Mouse (Mus musculus) forebrain, embryonic 10.5 days (tissue): Measurements from ENCODE around the gene Bhmt. TPM values are rescaled to one million over a fixed set of nuclear protein-coding genes. Genes with fewer than 3 reads are reported as not detected.

Source experiments
- DNase-seq: peaks from one replicate; pipeline ENCODE4 v3.0.0-alpha.2; 2017; ENCODE audit warnings: low spot score; ENCODE audit errors: extremely low spot score
- H3K27ac ChIP-seq: fragments of 300-500 bp; sonication (generic); 2 replicates; pipeline ENCODE4 v1.5.1; 2016; ENCODE audit warnings: mild to moderate bottlenecking
- H3K27me3 ChIP-seq: fragments of 300-500 bp; sonication (generic); 2 replicates; pipeline ENCODE4 v1.6.1; 2016; ENCODE audit warnings: mild to moderate bottlenecking; ENCODE audit not compliant: poor library complexity, severe bottlenecking
- H3K36me3 ChIP-seq: fragments of 300-500 bp; sonication (generic); replicated peaks from 2 replicates; pipeline ENCODE4 v1.6.1; 2016; ENCODE audit warnings: mild to moderate bottlenecking, moderate library complexity
- H3K4me1 ChIP-seq: fragments of 300-500 bp; sonication (generic); 2 replicates; pipeline ENCODE4 v1.6.1; 2016
- H3K4me3 ChIP-seq: fragments of 300-500 bp; sonication (generic); 2 replicates; pipeline ENCODE4 v1.5.1; 2016; ENCODE audit warnings: mild to moderate bottlenecking, moderate library complexity
- H3K9me3 ChIP-seq: fragments of 300-500 bp; sonication (generic); 2 replicates; pipeline ENCODE4 v1.6.1; 2016; ENCODE audit warnings: mild to moderate bottlenecking, moderate library complexity
- WGBS: fragments of 180-500 bp; shearing (Covaris S2); methylation state at CpG from one replicate; pipeline ENCODE4 v1.1.7; 2016; 5-methylcytosine and 5-hydroxymethylcytosine counted together
- polyA plus RNA-seq: library from polyadenylated mRNA; unstranded; fragments of >200 nt; fragmentation: Nextera tagmentation; extraction: Ambion mirVana; gene quantifications from 2 replicates; pipeline ENCODE4 v1.2.1, GENCODE M21; 2016

Gene Bhmt
- polyA plus RNA-seq = not detected in 2 replicates

- no peak for DNase-seq
Observed at GRCm38 (mm10) chr13:93637282-93638245, at the start of gene Bhmt. TSS of gene Bhmt (minus strand) at chr13:93637961.

GRCm38 (mm10) chr13:93687321-93687720 lies 49.6 kb upstream of the Bhmt start:
- H3K27ac ChIP-seq = 0 out of 2 replicates have a peak overlapping the region, but pooled peaks have one; percentile 31
- H3K9me3 ChIP-seq = no peaks in the 10 kb centered on the region
- H3K27me3 ChIP-seq = no peaks in the 10 kb centered on the region
- peaks cover 22% of the 10 kb centered on the region for H3K4me1 ChIP-seq
- DNase-seq = no peak
- no peaks in the 10 kb centered on the region for H3K36me3 ChIP-seq
- WGBS = 16% methylated on average over 5 of the region's 5 CpGs
- H3K4me3 ChIP-seq = no peak overlapping the region

More at GRCm38 (mm10) chr13:93637282-93638245, at the start of gene Bhmt:
- WGBS = 75% methylated on average over 19 of the region's 19 CpGs
- Histone ChIP-seq H3K4me3 (no peak within 1 kb of the TSS), H3K27ac (no peak within 1 kb of the TSS), H3K9me3 (no peaks in the 10 kb centered on the region), H3K4me1 (peaks cover 9% of the 10 kb centered on the region), H3K27me3 (no peaks in the 10 kb centered on the region), H3K36me3 (no peaks in the 10 kb centered on the region)

- Histone ChIP-seq H3K27ac (no peak overlapping the region), H3K36me3 (no peaks in the 10 kb centered on the region), H3K4me3 (no peak overlapping the region), H3K9me3 (no peaks in the 10 kb centered on the region), H3K4me1 (peaks cover 22% of the 10 kb centered on the region), H3K27me3 (no peaks in the 10 kb centered on the region)
- WGBS = 77% methylated on average over 4 of the region's 4 CpGs
- DNase-seq = no peak
Observed at GRCm38 (mm10) chr13:93685226-93685625, 47.5 kb upstream of the Bhmt start.

GRCm38 (mm10) chr13:93683336-93683735 lies 45.6 kb upstream of the Bhmt start:
- H3K4me1 ChIP-seq = peaks cover 22% of the 10 kb centered on the region
- H3K27ac ChIP-seq = no peak overlapping the region
- no peaks in the 10 kb centered on the region for H3K9me3 ChIP-seq
- H3K27me3 ChIP-seq = no peaks in the 10 kb centered on the region
- no peaks in the 10 kb centered on the region for H3K36me3 ChIP-seq
- H3K4me3 ChIP-seq = no peak overlapping the region
- no peak for DNase-seq

- H3K36me3 ChIP-seq = no peaks in the 10 kb centered on the region
- peaks cover 30% of the 10 kb centered on the region for H3K27me3 ChIP-seq
- H3K27ac ChIP-seq = no peak overlapping the region
- peaks cover 10% of the 10 kb centered on the region for H3K4me1 ChIP-seq
- 83% methylated on average over 9 of the region's 9 CpGs for WGBS
- no peak for DNase-seq
- no peaks in the 10 kb centered on the region for H3K9me3 ChIP-seq
- no peak overlapping the region for H3K4me3 ChIP-seq
Observed at GRCm38 (mm10) chr13:93676864-93677263, 39.1 kb upstream of the Bhmt start.

GRCm38 (mm10) chr13:93674131-93674561 lies 36.4 kb upstream of the Bhmt start, which contains the start of the genes Bhmt2 and Dmgdh:
TSS of gene Bhmt2 (minus strand) at chr13:93674302.
TSS of gene Dmgdh (plus strand) at chr13:93674433.
- peaks cover 30% of the 10 kb centered on the region for H3K27me3 ChIP-seq
- peak within 1 kb of the TSS; percentile 40 for H3K4me3 ChIP-seq
- no peak for DNase-seq
- H3K4me1 ChIP-seq = peaks cover 10% of the 10 kb centered on the region
- 7% methylated on average over 30 of the region's 31 CpGs for WGBS
- no peaks in the 10 kb centered on the region for H3K9me3 ChIP-seq
- no peak within 1 kb of the TSS for H3K27ac ChIP-seq
- no peaks in the 10 kb centered on the region for H3K36me3 ChIP-seq

GRCm38 (mm10) chr13:93673296-93673695 lies 35.5 kb upstream of the Bhmt start:
- Histone ChIP-seq H3K36me3 (no peaks in the 10 kb centered on the region), H3K9me3 (no peaks in the 10 kb centered on the region), H3K27ac (no peak overlapping the region), H3K27me3 (peaks cover 30% of the 10 kb centered on the region), H3K4me3 (no peak overlapping the region), H3K4me1 (peaks cover 10% of the 10 kb centered on the region)
- DNase-seq = no peak
- WGBS = 89% methylated on average over 2 of the region's 2 CpGs

- no peak overlapping the region for H3K27ac ChIP-seq
- H3K36me3 ChIP-seq = no peaks in the 10 kb centered on the region
- peaks cover 10% of the 10 kb centered on the region for H3K4me1 ChIP-seq
- H3K4me3 ChIP-seq = no peak overlapping the region
- H3K9me3 ChIP-seq = no peaks in the 10 kb centered on the region
- H3K27me3 ChIP-seq = peaks cover 30% of the 10 kb centered on the region
- WGBS = 91% methylated on average over 4 of the region's 4 CpGs
- DNase-seq = no peak
Observed at GRCm38 (mm10) chr13:93672371-93672770, 34.6 kb upstream of the Bhmt start.

- H3K36me3 ChIP-seq = no peaks in the 10 kb centered on the region
- 87% methylated on average over 4 of the region's 4 CpGs for WGBS
- H3K4me3 ChIP-seq = no peak overlapping the region
- DNase-seq = no peak
- no peak overlapping the region for H3K27ac ChIP-seq
- H3K4me1 ChIP-seq = no peaks in the 10 kb centered on the region
- H3K27me3 ChIP-seq = peaks cover 4% of the 10 kb centered on the region
- no peaks in the 10 kb centered on the region for H3K9me3 ChIP-seq
Observed at GRCm38 (mm10) chr13:93667586-93667985, 29.8 kb upstream of the Bhmt start.

- Histone ChIP-seq H3K9me3 (no peaks in the 10 kb centered on the region), H3K27ac (no peak overlapping the region), H3K4me3 (no peak overlapping the region), H3K36me3 (no peaks in the 10 kb centered on the region), H3K4me1 (peaks cover 10% of the 10 kb centered on the region), H3K27me3 (no peaks in the 10 kb centered on the region)
- DNase-seq = no peak
- 89% methylated on average over 5 of the region's 5 CpGs for whole genome bisulfite sequencing
Observed at GRCm38 (mm10) chr13:93657941-93658340, 20.2 kb upstream of the Bhmt start.

GRCm38 (mm10) chr13:93653382-93653781 lies 15.6 kb upstream of the Bhmt start:
- Histone ChIP-seq H3K27ac (no peak overlapping the region), H3K4me1 (peaks cover 6% of the 10 kb centered on the region), H3K27me3 (no peaks in the 10 kb centered on the region), H3K9me3 (no peaks in the 10 kb centered on the region), H3K36me3 (no peaks in the 10 kb centered on the region), H3K4me3 (no peak overlapping the region)
- DNase-seq = no peak
- 93% methylated on average over 6 of the region's 6 CpGs for WGBS

GRCm38 (mm10) chr13:93648387-93649130 lies 10.8 kb upstream of the Bhmt start:
- H3K9me3 ChIP-seq = no peaks in the 10 kb centered on the region
- no peaks in the 10 kb centered on the region for H3K4me1 ChIP-seq
- H3K36me3 ChIP-seq = no peaks in the 10 kb centered on the region
- 89% methylated on average over 7 of the region's 7 CpGs for WGBS
- H3K27ac ChIP-seq = no peak overlapping the region
- no peaks in the 10 kb centered on the region for H3K27me3 ChIP-seq
- no peak for DNase-seq
- H3K4me3 ChIP-seq = no peak overlapping the region

GRCm38 (mm10) chr13:93639636-93640035 lies 1.9 kb upstream of the Bhmt start:
- WGBS = 79% methylated on average over 4 of the region's 4 CpGs
- no peak for DNase-seq
- Histone ChIP-seq H3K4me1 (peaks cover 9% of the 10 kb centered on the region), H3K27ac (no peak overlapping the region), H3K9me3 (no peaks in the 10 kb centered on the region), H3K27me3 (no peaks in the 10 kb centered on the region), H3K36me3 (no peaks in the 10 kb centered on the region), H3K4me3 (no peak overlapping the region)
